Mouse (Mus musculus) cerebellum, adult 2 months (tissue): ENCODE results near the gene Nebl. TPM values are rescaled to one million over a fixed set of nuclear protein-coding genes. Genes with fewer than 3 reads are reported as not detected.

Experiments used
- DNase-seq, 2 experiments: peaks; one replicate each; pipeline ENCODE4 v3.0.0; 2021
- H3K27ac ChIP-seq: fragments of 200-500 bp; 2 replicates; pipeline ENCODE4 v1.5.1; 2012; ENCODE audit warnings: low read length, control low read depth, inconsistent platforms; ENCODE audit not compliant: insufficient read depth
- H3K27me3 ChIP-seq: fragments of 200-500 bp; 2 replicates; pipeline ENCODE4 v1.6.1; 2012; ENCODE audit warnings: inconsistent platforms, mild to moderate bottlenecking, low read length, moderate library complexity; ENCODE audit not compliant: control insufficient read depth, insufficient read depth
- H3K4me1 ChIP-seq: fragments of 200-500 bp; 2 replicates; pipeline ENCODE4 v1.6.1; 2011; ENCODE audit warnings: low read length; ENCODE audit not compliant: control insufficient read depth, insufficient read depth
- H3K4me3 ChIP-seq: fragments of 200-500 bp; replicated peaks from 2 replicates; pipeline ENCODE3; 2011; ENCODE audit warnings: mild to moderate bottlenecking, low read depth, low read length, control low read depth; ENCODE audit not compliant: insufficient read depth
- CTCF ChIP-seq: fragments of 200-500 bp; IDR thresholded peaks from 2 replicates; pipeline ENCODE4 v1.5.1; 2011; ENCODE audit warnings: low read depth, mild to moderate bottlenecking, control low read depth, low read length, moderate library complexity, borderline replicate concordance; ENCODE audit not compliant: insufficient read depth
- POLR2A ChIP-seq: fragments of 200-500 bp; IDR thresholded peaks from 2 replicates; pipeline ENCODE4 v1.6.1; 2011; ENCODE audit warnings: low read length, control low read depth, borderline replicate concordance; ENCODE audit not compliant: insufficient read depth
- WGBS: fragments of 180-500 bp; shearing (Covaris S2); methylation state at CpG from one replicate; pipeline ENCODE4 v1.1.7; 2018; 5-methylcytosine and 5-hydroxymethylcytosine counted together
- polyA plus RNA-seq: library from polyadenylated mRNA; depleted of rRNA; stranded (reverse); fragments of >200 nt; gene quantifications from 2 replicates; pipeline ENCODE4 v1.2.3, GENCODE M21; 2012

Gene Nebl
- polyA plus RNA-seq, 1 experiment, result 47.3 TPM

DNA sequence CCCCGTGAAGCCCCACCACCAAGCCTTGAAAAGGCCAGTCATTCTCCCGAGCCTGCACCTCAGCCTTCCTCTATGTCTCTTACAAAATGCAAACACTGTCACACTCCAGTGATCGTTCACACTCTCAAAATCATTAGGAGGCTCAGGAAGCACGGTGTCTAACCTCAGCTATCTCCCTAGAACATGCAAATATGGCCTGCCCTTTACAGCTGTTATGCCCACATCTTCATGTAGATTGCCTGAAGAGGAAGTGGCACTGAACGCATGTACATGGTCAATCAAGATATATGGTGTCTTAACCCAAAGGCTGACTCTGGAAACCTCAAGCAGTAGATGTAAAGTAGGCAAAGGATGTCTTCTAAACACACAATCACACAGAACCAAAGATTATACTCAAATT lies 335.0 kb downstream of the Nebl start:
- no peaks in the 10 kb centered on the region for H3K27me3 ChIP-seq
- DNase-seq, result no peak
- TF ChIP-seq POLR2A, result no peak
- 74% methylated on average over 5 of the region's 5 CpGs for WGBS
- no peaks in the 10 kb centered on the region for H3K4me1 ChIP-seq
- H3K27ac ChIP-seq, result no peak overlapping the region
- H3K4me3 ChIP-seq, result no peak overlapping the region

DNA sequence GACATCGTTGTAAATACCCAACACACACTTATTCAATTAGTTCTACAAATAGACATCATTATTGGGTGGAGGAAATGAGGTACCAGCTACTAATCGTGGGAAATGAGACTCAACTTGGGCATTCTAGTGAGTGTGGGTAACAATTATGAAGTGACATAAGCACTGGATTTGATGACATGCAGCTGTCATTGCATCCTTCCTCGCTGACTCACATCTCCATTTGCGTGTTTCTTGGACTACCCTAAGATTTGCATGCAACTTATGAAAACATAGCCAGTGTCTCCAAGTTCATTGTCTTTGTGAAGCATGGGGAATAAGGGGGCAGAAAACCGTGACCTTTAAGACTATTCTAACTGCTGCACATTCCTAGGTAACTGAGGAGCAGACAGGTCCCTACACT lies 339.9 kb downstream of the Nebl start:
- Histone ChIP-seq H3K4me3 (no peak overlapping the region), H3K27me3 (no peaks in the 10 kb centered on the region), H3K27ac (no peak overlapping the region), H3K4me1 (no peaks in the 10 kb centered on the region)
- WGBS, result 92% methylated on average over 5 of the region's 5 CpGs
- TF ChIP-seq POLR2A (no peak), CTCF (no peak)
- DNase-seq, result no peak

DNA sequence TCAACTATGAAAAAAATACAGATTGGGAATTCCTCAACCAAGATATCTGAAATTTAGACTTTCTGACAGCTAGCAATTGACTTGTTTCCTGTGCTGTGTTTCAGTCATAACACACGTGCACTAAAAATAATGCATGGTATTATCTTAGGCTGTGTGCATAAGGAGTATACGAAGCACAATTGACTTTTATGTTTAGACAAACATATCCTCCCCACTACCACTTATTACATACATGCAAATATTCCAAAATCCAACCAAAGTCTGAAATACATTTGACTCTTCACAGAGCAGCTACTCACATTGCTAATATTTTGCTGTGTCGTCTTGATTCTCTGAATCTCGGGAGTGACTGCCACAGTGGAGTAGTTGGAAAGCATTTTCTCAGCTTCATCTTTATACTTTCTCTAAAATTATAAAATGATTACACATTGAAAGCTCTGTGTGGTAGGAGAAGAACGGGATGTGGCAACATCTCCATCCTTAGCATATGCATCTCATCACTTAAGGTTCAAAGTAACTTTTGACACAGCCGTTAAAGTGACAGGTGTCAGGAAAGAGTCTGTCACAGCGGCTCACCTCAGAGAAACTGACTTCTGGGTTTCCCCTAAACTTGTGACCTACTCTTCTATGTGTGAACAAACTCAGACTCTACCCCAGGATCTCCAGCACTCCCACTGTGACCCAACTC lies 340.6 kb downstream of the Nebl start:
- H3K27ac ChIP-seq, result no peak overlapping the region
- H3K4me1 ChIP-seq, result no peaks in the 10 kb centered on the region
- no peaks in the 10 kb centered on the region for H3K27me3 ChIP-seq
- WGBS, result 88% methylated on average over 7 of the region's 7 CpGs
- H3K4me3 ChIP-seq, result no peak overlapping the region
- TF ChIP-seq CTCF (no peak), POLR2A (no peak)
- no peak for DNase-seq

DNA sequence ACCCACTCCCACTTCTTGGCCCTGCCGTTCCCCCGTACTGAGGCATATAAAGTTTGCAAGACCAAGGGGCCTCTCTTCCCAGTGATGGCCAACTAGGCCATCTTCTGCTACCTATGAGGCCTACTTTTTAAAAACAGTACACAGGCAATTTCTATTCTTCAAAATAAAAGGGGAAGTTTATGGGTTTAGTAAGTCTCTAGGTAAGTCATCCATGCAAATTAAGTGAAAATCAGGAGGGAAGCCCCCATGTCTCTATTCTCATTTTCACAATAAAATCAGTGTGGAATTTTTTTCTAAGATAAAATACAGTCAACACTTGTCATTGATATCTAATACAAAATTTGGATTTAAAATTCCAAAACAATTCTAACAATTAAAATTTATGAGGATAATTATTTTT lies 341.4 kb downstream of the Nebl start:
- no peak for DNase-seq
- H3K4me1 ChIP-seq, result no peaks in the 10 kb centered on the region
- H3K4me3 ChIP-seq, result no peak overlapping the region
- TF ChIP-seq CTCF (no peak), POLR2A (no peak)
- no peaks in the 10 kb centered on the region for H3K27me3 ChIP-seq
- no peak overlapping the region for H3K27ac ChIP-seq
- WGBS, result 97% methylated on average over 2 of the region's 2 CpGs

DNA sequence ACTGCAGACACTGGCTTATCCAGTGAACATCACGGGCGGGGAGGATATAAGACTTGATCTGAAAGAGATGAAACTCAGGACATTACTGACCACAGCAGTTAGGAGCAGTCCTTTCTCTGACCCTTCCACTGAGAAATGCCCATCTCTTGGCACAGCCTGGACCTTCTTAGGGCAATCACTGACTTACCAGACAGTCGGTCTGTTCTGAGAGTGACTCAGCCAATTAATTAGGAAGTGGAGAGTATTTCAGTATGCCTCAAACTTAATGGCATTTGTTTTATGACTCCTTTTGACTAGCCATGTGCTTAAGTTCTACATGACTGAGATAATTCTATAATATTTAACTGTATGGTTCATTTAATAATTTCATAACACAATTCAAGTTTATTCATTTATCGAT lies 341.9 kb downstream of the Nebl start:
- H3K4me1 ChIP-seq, result no peaks in the 10 kb centered on the region
- H3K27me3 ChIP-seq, result no peaks in the 10 kb centered on the region
- TF ChIP-seq POLR2A, result no peak
- no peak for TF ChIP-seq CTCF
- H3K27ac ChIP-seq, result no peak overlapping the region
- no peak for DNase-seq
- no peak overlapping the region for H3K4me3 ChIP-seq
- 90% methylated on average over 4 of the region's 4 CpGs for WGBS

GRCm38 (mm10) chr2:17382227-17382626 lies 349.0 kb downstream of the Nebl start:
- Histone ChIP-seq H3K4me3 (no peak overlapping the region), H3K27me3 (no peaks in the 10 kb centered on the region), H3K27ac (no peak overlapping the region), H3K4me1 (no peaks in the 10 kb centered on the region)
- DNase-seq, result no peak
- whole genome bisulfite sequencing, result 97% methylated on average over 1 of the region's 1 CpGs
- no peak for TF ChIP-seq POLR2A
- no peak for TF ChIP-seq CTCF

- WGBS, result 61% methylated on average over 2 of the region's 2 CpGs
- TF ChIP-seq CTCF (no peak), POLR2A (no peak)
- Histone ChIP-seq H3K4me1 (no peaks in the 10 kb centered on the region), H3K27ac (no peak overlapping the region), H3K4me3 (no peak overlapping the region), H3K27me3 (no peaks in the 10 kb centered on the region)
- DNase-seq, result no peak
These were observed 355.3 kb downstream of the Nebl start for GRCm38 (mm10) chr2:17375916-17376315.

GRCm38 (mm10) chr2:17365671-17366070 lies 365.6 kb downstream of the Nebl start:
- Histone ChIP-seq H3K4me1 (no peaks in the 10 kb centered on the region), H3K27ac (no peak overlapping the region), H3K27me3 (no peaks in the 10 kb centered on the region), H3K4me3 (no peak overlapping the region)
- DNase-seq, result no peak
- no peak for TF ChIP-seq CTCF
- no peak for TF ChIP-seq POLR2A
- 93% methylated on average over 5 of the region's 5 CpGs for WGBS

DNA sequence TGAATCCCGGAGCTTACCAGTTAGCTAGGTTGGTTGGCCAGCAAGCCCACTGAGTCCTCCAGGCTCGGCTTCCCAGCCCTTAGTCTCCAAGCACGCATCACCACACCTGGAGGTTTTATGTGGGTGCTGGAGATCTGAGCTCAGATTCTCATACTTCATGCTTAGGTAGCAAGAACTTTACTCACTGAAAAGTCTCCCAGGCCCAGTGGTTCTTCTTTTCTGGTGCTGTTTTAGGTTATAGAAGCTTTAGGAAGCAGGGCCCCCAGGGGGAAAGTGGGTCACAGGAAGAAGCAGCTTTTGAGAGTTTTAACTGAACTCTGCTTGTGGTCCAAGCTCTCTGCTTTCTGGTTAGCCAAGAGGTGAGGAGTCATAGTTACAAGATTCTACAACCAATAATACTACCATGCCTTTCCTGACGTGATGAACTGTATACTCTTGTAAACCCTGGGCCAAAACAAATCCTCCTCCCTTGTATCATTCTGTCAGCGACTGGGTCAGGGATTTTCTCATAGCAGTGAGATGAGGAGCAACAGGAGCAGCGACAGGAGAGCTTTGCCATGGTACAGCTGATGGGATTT lies 366.2 kb downstream of the Nebl start:
- no peaks in the 10 kb centered on the region for H3K27me3 ChIP-seq
- 82% methylated on average over 6 of the region's 6 CpGs for WGBS
- no peak overlapping the region for H3K4me3 ChIP-seq
- no peaks in the 10 kb centered on the region for H3K4me1 ChIP-seq
- no peak for DNase-seq
- no peak for TF ChIP-seq POLR2A
- TF ChIP-seq CTCF, result no peak
- no peak overlapping the region for H3K27ac ChIP-seq
